Mouse (Mus musculus) cerebellum, adult 11 months (tissue): Measurements from ENCODE around the gene Tial1.

Experiments
- DNase-seq: peaks from one replicate; pipeline ENCODE4 v3.0.0; 2022

Gene Tial1

DNA sequence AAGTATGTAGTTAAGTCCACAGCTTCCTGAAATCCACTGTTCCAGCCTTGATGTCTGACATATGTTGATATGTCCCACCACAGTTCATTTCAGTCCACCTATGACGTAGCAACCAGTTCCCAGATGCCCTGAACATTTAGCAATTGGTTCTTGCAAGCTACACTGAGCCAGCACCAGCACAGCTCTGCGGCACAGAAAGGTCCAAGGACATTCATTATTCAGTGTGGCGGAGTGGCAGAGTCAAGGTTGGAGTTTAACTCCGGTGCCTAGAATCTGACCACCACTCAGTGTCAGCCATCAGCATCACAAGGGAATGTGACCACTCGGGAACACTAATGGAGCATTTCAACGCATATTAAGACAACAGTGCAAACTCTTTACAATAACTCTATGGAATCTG, 44.9 kb downstream of the Tial1 start:
- DNase-seq = no peak

DNA sequence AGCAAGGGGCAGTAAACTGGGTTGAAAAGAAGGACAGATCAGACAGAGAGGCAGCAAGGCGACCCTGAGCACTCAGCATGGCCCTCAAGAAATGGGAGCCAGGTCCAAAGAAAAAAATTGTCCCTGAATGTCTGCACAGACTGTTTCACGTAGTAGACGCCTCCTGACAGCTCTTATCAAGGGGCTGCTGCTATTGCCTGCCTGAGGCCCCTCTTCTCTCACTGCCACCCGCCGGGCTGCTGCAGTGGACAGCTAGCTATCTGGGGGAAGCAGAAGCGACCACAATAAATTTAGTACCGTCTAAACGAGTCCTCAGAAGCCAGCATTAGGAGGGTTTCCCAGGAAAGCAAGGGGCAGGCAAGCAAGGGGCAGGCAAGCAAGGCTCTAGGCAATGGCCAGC, 47.1 kb downstream of the Tial1 start:
- no peak for DNase-seq

DNA sequence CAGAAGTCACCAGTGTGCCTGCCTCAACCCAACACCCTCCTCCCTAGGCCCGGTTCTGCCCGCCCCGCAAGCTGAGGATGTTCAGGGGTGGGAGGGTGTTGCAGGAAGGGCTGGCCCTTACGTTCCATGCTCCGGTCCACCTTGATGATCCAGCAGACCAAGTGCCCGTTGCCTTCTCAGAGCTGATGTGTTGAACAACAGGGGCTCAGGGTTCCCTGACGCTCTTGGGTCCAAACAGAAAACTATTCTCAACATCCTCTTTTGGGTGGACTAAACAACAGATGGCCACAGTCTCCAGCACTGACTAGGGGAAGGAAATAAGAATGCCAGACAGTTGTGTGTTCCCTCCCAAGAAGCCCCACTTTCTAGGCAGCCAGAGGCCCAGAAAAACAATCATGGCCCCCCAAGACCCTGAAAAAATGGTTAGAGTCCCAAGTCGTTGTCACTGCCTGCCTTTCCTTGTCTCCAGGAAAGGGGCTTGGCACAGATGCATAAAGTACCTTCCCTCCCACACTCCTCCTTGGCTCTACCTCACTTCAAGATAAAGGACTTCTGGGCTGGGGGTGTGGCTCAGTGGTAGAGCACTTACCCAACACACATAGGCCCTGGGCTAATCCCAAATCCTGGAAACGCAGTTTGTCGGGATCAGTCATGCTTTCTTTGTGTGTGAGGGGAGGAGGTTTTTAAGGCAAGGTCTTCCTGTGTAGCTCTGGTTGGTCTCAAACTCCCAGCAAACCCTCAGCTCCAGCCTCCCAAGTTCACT, 49.3 kb downstream of the Tial1 start:
- no peak for DNase-seq

DNA sequence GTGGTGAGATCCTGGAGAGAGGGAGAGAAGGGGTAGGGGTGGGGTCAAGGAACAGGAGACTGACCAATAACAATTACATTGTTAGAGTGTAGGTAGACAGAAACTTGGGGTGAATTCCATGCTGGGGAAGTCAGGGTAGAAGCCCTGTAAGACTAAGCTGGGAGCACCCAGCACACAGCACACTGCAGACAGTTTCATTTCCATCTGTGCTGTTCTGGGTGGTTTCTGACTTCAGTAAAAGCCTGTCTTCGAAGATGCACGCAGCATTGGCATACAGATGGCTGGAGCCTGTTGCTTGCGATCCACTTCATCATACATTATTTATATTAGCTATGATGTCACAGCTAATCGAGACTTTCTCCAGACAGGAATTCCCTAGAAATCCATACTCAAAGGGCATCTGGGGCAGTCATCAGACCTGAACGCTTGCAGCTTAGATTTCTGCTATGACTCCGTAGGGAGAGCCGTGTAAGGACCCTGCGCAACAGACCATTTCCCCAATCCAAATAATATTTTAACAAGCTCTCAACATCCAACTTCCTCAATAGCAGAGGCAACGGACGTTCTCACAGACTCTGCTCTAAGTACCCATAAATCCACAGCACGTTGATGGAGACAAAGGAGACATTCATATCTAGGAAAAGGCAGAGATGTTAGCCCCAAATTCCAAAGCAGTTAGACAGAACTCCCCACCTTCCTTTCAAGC, 50.7 kb downstream of the Tial1 start:
- DNase-seq = no peak

DNA sequence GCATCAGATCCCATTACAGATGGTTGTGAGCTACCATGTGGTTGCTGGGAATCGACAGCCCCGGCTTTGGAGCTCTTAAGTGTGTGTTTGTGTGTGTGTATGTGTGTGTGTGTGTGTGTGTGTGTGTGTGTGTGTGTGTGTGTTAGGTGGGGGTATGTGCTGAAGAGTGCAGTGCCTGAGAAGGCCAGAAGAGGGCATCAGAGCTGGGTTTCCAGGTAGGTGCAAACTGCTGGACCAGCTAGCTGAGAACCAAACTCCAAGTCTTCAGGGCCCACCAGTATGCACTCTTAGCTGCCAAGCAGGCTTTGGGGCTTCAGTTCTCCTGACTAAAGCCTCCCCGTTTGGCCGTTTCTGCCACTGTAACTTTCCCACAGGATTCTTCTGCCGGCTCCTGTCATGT, 53.3 kb downstream of the Tial1 start:
- no peak for DNase-seq

DNA sequence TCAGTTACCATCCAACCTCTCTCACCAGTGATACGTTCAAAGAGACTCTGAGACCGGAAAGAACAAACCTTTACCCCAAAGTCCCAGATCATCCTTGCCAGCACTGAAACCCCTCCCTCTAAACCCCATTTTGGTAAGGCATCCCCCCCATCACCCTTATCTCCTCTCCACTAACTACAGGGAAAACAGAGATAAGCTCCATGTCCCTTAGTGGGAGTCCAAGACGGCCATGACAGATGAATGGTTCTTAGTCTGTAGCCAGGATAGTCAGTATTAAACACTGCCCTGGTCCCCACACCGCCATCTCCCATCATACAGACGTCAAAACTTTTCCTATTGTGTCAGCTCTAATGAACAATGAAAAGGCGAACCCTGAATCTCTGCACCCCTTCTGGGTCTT, 57.5 kb downstream of the Tial1 start:
- DNase-seq = no peak

DNA sequence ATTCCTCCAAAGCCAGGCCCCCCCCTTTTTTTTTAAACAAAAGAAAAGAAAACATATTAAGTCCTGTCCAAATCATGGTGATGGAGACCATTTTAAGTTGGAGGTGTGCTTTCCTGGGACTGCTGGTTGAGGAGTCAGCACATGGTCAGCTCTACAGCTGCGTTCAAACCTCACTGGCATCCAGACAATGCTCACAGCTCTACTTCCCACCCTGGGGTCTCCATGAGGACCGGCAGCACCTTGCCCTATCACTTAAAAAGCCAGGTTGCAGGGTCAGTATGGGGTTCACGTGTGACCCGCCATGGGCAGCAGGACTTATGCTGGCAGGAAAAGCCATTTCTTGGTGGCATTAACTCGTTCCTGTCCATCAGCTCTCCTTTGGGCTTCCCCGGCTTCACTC, 57.9 kb downstream of the Tial1 start:
- no peak for DNase-seq

DNA sequence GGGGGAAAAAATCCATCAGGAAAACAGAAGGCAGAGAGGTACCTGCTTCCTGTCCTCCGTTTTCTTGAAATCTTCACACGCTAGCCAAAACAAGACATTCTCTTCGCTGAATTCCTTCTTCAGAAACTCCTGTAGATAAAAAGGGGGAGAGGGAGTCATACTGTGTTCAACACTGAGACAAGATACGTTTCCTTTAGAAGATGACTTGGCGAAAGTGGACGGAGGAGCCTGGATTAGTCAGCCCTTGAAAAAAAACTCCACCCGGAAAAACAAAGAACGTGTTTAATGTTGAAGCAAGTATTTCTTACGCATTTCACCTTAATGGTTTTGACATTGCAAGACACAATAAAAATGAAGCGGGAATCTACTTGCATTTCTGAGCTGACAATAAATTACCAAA, 58.4 kb downstream of the Tial1 start:
- no peak for DNase-seq

DNA sequence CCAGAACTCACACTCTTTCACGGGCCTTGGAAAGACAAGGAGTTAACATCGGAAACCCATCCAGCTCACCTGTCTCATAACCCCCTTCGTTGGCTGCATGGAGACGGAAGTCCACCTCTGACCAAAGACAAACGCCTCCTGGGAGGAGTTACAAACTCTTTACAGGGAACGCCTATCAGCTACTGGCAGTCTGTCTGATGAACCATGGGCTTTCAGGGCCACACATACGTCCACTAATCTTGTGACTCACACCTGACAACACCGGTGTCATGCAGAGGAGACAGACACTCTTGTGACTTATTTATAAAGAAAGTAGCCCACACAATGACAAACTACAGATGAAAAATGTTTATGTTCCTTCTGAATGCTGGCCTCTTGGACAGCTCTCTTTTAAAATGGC, 58.9 kb downstream of the Tial1 start:
- DNase-seq = no peak

DNA sequence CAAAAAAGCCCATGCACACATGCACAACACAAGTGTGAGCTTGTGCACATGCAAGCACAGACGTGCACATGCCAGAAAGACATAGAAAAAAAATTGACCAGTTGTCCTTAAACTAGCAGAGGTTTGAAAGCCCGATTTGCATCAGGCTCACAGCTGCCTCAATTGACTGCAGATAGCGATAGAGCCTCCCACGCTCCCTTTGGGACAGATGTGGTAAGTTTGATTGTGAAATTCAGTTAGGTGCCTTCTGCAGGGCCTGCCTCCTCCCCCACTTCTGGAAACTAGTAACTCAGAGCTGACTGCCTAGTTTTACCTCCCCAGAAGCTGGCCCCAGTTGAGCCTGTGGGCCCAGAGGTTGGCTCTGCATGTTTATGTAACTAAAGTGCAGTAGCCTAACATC, 62.9 kb downstream of the Tial1 start:
- no peak for DNase-seq

DNA sequence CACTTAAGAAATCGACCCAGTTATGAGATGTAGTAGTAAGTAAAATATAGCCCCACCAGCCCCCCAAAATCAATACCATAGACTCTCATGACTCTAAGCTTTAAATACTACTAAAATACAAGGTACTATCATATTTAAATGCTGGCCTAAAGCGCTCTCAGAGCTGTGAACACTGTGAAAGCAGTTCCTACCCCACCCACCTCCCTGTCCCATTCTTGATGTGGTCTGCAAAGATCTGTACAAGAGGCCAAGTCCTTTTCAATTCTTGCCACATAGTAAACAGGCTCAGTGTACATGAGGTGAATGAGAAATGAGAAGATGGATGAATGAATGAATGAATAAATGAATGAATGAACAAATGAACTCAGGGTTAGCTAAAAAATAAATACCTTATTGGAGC, 64.5 kb downstream of the Tial1 start:
- no peak for DNase-seq

DNA sequence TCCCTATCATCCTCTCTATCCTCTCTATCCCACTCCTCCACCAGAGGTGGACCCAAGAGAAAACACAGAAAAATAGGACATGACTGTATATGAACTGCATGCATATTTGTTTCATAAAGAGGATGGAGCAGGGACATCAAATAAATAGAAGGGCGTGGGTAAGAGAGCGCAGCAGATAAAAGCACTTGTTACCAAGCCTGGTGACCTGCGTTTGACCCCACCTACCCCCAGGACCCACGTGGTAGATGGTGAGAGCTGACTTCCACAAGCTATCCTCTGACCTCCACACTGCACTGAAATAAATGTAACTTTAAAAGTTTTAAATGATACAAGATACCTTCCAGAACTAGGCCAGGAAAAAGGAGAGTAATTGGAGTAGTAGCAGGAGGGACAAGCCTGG, 67.8 kb downstream of the Tial1 start:
- no peak for DNase-seq

DNA sequence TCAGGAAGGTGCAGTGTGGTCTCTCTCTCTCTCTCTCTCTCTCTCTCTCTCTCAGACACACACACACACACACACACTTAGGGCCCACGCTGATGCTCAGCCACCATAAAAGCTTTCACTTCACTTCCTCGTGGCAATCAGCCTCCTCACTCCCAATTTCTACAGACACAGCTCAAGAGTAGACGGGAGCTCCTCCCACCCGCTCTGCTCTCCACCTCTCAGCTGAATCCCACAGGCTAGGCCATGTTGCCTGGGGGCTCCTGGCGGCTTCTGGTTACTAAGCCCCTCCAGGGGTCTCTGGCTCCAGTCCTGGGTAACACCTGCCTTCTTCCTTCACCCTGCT, 68.6 kb downstream of the Tial1 start:
- no peak for DNase-seq

DNA sequence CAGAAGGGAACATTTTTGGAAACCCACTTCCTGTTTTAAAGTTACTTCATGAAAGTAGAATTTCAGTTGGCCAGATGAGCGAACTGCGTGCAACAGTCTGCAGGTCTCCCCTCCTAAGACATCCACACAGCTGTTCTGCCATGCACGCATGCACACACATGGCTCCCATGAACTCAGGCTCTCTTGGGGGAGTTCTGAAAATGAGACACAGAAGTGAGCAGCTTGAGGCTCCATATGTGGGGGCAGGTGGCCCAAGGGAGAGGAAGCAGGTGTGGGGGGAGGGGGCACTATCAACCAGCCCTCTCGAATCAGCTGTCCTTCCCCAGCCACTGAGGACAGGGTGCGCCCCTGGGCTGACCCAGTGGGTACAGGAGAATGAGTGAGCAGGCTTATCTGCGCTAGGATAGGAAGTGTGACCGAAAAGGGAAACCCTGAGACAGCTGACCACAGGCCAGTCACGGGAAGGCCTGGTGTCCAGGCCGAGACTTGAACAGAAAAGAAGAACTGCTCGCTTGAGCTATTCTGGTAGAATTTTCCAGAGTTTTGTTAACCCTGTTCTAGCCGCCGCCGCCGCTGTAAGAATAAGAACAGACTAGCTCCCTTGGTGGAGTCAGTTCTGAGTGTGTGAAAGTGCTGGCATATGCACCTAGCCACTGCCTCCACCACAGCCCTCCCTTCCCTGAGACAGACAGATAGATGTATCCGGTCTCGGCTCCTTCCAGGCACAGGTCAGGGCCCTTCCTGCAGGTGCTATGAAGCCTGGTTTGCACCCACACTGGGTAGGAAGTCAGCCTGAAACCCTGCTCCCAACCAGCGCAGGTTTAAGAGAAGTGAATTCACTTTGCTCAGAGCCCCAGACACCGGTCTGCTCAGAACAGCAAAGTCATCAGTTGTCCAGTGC, 69.2 kb downstream of the Tial1 start:
- DNase-seq = no peak

DNA sequence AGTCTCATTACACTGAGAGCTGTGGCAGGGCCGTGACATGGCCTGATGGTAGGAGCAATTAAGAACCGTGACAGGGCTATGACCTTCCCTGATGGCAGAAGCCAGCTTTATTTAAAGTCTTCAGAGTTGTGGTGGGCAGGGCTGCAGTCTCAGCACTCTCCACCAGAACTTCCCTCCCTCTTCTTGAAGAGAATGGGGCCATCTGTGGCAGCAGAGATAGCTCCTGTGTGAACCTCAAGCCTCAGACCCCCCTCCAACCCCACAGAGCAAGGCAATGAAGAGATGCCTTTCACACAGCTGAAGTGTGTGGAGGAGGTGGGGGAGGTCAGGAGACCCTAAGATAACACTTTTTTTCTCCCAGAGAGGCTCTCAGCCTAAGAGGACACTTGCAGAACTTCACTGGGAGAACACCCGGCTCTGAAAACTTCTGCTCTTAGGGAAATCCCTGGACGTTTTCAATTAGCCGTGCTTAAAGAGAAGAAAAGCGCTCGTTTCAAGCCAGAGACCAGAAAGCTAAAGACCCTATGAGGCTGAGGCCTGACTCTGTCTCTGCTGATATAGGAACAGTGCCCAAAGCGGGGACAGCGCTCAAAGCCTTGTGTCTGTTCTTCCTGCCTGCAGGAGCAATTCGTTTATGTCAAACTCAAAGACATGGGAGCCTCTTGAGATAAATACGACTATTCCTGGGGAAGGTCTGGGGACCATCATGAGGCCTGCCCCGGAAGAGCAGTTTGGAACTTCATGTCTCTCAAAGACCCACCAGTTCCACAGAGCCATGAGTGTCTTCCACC, 70.1 kb downstream of the Tial1 start:
- DNase-seq = no peak
